Mouse (Mus musculus): ENCODE measurements at regions not wholly inside any gene's neighbourhood (a gene's known extent, or its start where the extent isn't known, plus 50 kb on each side); places are given as distances from the start of the nearest gene placed in this dataset.

GRCm38 (mm10) chr11:20404476-20404875 lies 72.0 kb upstream of the Slc1a4 start:
- WGBS: 81% methylated on average over 5 of the region's 5 CpGs
- no peaks in the 10 kb centered on the region for H3K9me3 ChIP-seq (replicated peaks; ENCODE audit: control insufficient read depth, low read length)
- H3K4me1 ChIP-seq (ENCODE audit: control insufficient read depth, insufficient read depth, low read length): no peaks in the 10 kb centered on the region
- H3K4me3 ChIP-seq (ENCODE audit: low read depth, low read length): no peak overlapping the region
- ATAC-seq (replicated peaks; ENCODE audit: insufficient number of reproducible peaks, low FRiP score, low TSS enrichment, low read depth) (no peak), DNase-seq (ENCODE audit: low spot score) (no peak)
- no peak overlapping the region for H3K27ac ChIP-seq (replicated peaks; ENCODE audit: low read depth, low read length)
- no peaks in the 10 kb centered on the region for H3K36me3 ChIP-seq (replicated peaks; ENCODE audit: control insufficient read depth, insufficient read depth, low read depth, low read length)
- H3K9ac ChIP-seq (replicated peaks; ENCODE audit: low read length): no peak overlapping the region
- H3K27me3 ChIP-seq (ENCODE audit: control insufficient read depth, insufficient read depth, low read length): no peaks in the 10 kb centered on the region
- H3K4me2 ChIP-seq (ENCODE audit: low read depth, low read length): no peak overlapping the region

- no peaks in the 10 kb centered on the region for H3K27me3 ChIP-seq (ENCODE audit: control insufficient read depth, insufficient read depth, low read length)
- H3K27ac ChIP-seq (replicated peaks; ENCODE audit: low read depth, low read length): no peak overlapping the region
- H3K4me3 ChIP-seq (ENCODE audit: low read depth, low read length): no peak overlapping the region
- no peaks in the 10 kb centered on the region for H3K36me3 ChIP-seq (replicated peaks; ENCODE audit: control insufficient read depth, insufficient read depth, low read depth, low read length)
- ATAC-seq (replicated peaks; ENCODE audit: insufficient number of reproducible peaks, low FRiP score, low TSS enrichment, low read depth) (no peak), DNase-seq (ENCODE audit: low spot score) (no peak)
- no peaks in the 10 kb centered on the region for H3K4me1 ChIP-seq (ENCODE audit: control insufficient read depth, insufficient read depth, low read length)
- H3K4me2 ChIP-seq (ENCODE audit: low read depth, low read length): no peak overlapping the region
- H3K9me3 ChIP-seq (replicated peaks; ENCODE audit: control insufficient read depth, low read length): no peaks in the 10 kb centered on the region
- 82% methylated on average over 2 of the region's 2 CpGs for WGBS
- no peak overlapping the region for H3K9ac ChIP-seq (replicated peaks; ENCODE audit: low read length)
Measured at GRCm38 (mm10) chr11:20418141-20418540, 85.6 kb upstream of the Slc1a4 start.

- Histone ChIP-seq H3K9me3 (replicated peaks; ENCODE audit: control insufficient read depth, low read length) (no peaks in the 10 kb centered on the region), H3K36me3 (replicated peaks; ENCODE audit: control insufficient read depth, insufficient read depth, low read depth, low read length) (no peaks in the 10 kb centered on the region), H3K4me1 (ENCODE audit: control insufficient read depth, insufficient read depth, low read length) (no peaks in the 10 kb centered on the region), H3K4me2 (ENCODE audit: low read depth, low read length) (no peak overlapping the region), H3K4me3 (ENCODE audit: low read depth, low read length) (no peak overlapping the region), H3K9ac (replicated peaks; ENCODE audit: low read length) (no peak overlapping the region), H3K27me3 (ENCODE audit: control insufficient read depth, insufficient read depth, low read length) (no peaks in the 10 kb centered on the region), H3K27ac (replicated peaks; ENCODE audit: low read depth, low read length) (no peak overlapping the region)
- WGBS: 52% methylated on average over 4 of the region's 4 CpGs
- ATAC-seq (replicated peaks; ENCODE audit: insufficient number of reproducible peaks, low FRiP score, low TSS enrichment, low read depth) (no peak), DNase-seq (ENCODE audit: low spot score) (peak; percentile 54)
Measured at GRCm38 (mm10) chr11:20420876-20421275, 88.4 kb upstream of the Slc1a4 start.

- H3K4me3 ChIP-seq (ENCODE audit: low read depth, low read length): no peak overlapping the region
- no peaks in the 10 kb centered on the region for H3K4me1 ChIP-seq (ENCODE audit: control insufficient read depth, insufficient read depth, low read length)
- ATAC-seq (replicated peaks; ENCODE audit: insufficient number of reproducible peaks, low FRiP score, low TSS enrichment, low read depth) (no peak), DNase-seq (ENCODE audit: low spot score) (no peak)
- H3K27ac ChIP-seq (replicated peaks; ENCODE audit: low read depth, low read length): no peak overlapping the region
- no peak overlapping the region for H3K4me2 ChIP-seq (ENCODE audit: low read depth, low read length)
- no peak overlapping the region for H3K9ac ChIP-seq (replicated peaks; ENCODE audit: low read length)
- no peaks in the 10 kb centered on the region for H3K27me3 ChIP-seq (ENCODE audit: control insufficient read depth, insufficient read depth, low read length)
- H3K9me3 ChIP-seq (replicated peaks; ENCODE audit: control insufficient read depth, low read length): no peaks in the 10 kb centered on the region
- 79% methylated on average over 9 of the region's 9 CpGs for WGBS
- H3K36me3 ChIP-seq (replicated peaks; ENCODE audit: control insufficient read depth, insufficient read depth, low read depth, low read length): no peaks in the 10 kb centered on the region
Measured at GRCm38 (mm10) chr11:20436057-20436456, 103.5 kb upstream of the Slc1a4 start.

GRCm38 (mm10) chr11:20442476-20442875 lies 100.6 kb upstream of the Sertad2 start:
- no peak for ATAC-seq (replicated peaks; ENCODE audit: insufficient number of reproducible peaks, low FRiP score, low TSS enrichment, low read depth)
- Histone ChIP-seq H3K9me3 (replicated peaks; ENCODE audit: control insufficient read depth, low read length) (no peaks in the 10 kb centered on the region), H3K4me2 (ENCODE audit: low read depth, low read length) (no peak overlapping the region), H3K9ac (replicated peaks; ENCODE audit: low read length) (no peak overlapping the region), H3K27ac (replicated peaks; ENCODE audit: low read depth, low read length) (no peak overlapping the region), H3K36me3 (replicated peaks; ENCODE audit: control insufficient read depth, insufficient read depth, low read depth, low read length) (no peaks in the 10 kb centered on the region), H3K4me3 (ENCODE audit: low read depth, low read length) (no peak overlapping the region), H3K4me1 (ENCODE audit: control insufficient read depth, insufficient read depth, low read length) (no peaks in the 10 kb centered on the region), H3K27me3 (ENCODE audit: control insufficient read depth, insufficient read depth, low read length) (no peaks in the 10 kb centered on the region)
- WGBS: 16% methylated on average over 4 of the region's 4 CpGs
- peak; percentile 36 for DNase-seq (ENCODE audit: low spot score)

- ATAC-seq (replicated peaks; ENCODE audit: insufficient number of reproducible peaks, low FRiP score, low TSS enrichment, low read depth) (no peak), DNase-seq (ENCODE audit: low spot score) (peak; percentile 41)
- H3K9ac ChIP-seq (replicated peaks; ENCODE audit: low read length): 0 out of 2 replicates have a peak overlapping the region, but pooled peaks have one; percentile 22
- no peaks in the 10 kb centered on the region for H3K36me3 ChIP-seq (replicated peaks; ENCODE audit: control insufficient read depth, insufficient read depth, low read depth, low read length)
- no peaks in the 10 kb centered on the region for H3K9me3 ChIP-seq (replicated peaks; ENCODE audit: control insufficient read depth, low read length)
- H3K4me2 ChIP-seq (ENCODE audit: low read depth, low read length): peak overlapping the region; percentile 29
- peak overlapping the region; percentile 9 for H3K4me3 ChIP-seq (ENCODE audit: low read depth, low read length)
- 14% methylated on average over 15 of the region's 18 CpGs for WGBS
- no peak overlapping the region for H3K27ac ChIP-seq (replicated peaks; ENCODE audit: low read depth, low read length)
- no peaks in the 10 kb centered on the region for H3K27me3 ChIP-seq (ENCODE audit: control insufficient read depth, insufficient read depth, low read length)
- no peaks in the 10 kb centered on the region for H3K4me1 ChIP-seq (ENCODE audit: control insufficient read depth, insufficient read depth, low read length)
Measured at GRCm38 (mm10) chr11:20445061-20445902, 97.8 kb upstream of the Sertad2 start.

GRCm38 (mm10) chr11:20445903-20446264 lies 97.2 kb upstream of the Sertad2 start:
- Histone ChIP-seq H3K9ac (replicated peaks; ENCODE audit: low read length) (no peak overlapping the region), H3K27ac (replicated peaks; ENCODE audit: low read depth, low read length) (no peak overlapping the region), H3K4me2 (ENCODE audit: low read depth, low read length) (peak overlapping the region; percentile 29), H3K4me1 (ENCODE audit: control insufficient read depth, insufficient read depth, low read length) (no peaks in the 10 kb centered on the region), H3K4me3 (ENCODE audit: low read depth, low read length) (peak overlapping the region; percentile 9), H3K27me3 (ENCODE audit: control insufficient read depth, insufficient read depth, low read length) (no peaks in the 10 kb centered on the region), H3K36me3 (replicated peaks; ENCODE audit: control insufficient read depth, insufficient read depth, low read depth, low read length) (no peaks in the 10 kb centered on the region), H3K9me3 (replicated peaks; ENCODE audit: control insufficient read depth, low read length) (no peaks in the 10 kb centered on the region)
- ATAC-seq (replicated peaks; ENCODE audit: insufficient number of reproducible peaks, low FRiP score, low TSS enrichment, low read depth): peak; percentile 84
- 8% methylated on average over 6 of the region's 6 CpGs for WGBS
- DNase-seq (ENCODE audit: low spot score): peak; percentile 85

GRCm38 (mm10) chr11:20452901-20453300 lies 90.2 kb upstream of the Sertad2 start:
- ATAC-seq (replicated peaks; ENCODE audit: insufficient number of reproducible peaks, low FRiP score, low TSS enrichment, low read depth): no peak
- Histone ChIP-seq H3K27ac (replicated peaks; ENCODE audit: low read depth, low read length) (no peak overlapping the region), H3K9ac (replicated peaks; ENCODE audit: low read length) (no peak overlapping the region), H3K4me3 (ENCODE audit: low read depth, low read length) (no peak overlapping the region), H3K36me3 (replicated peaks; ENCODE audit: control insufficient read depth, insufficient read depth, low read depth, low read length) (no peaks in the 10 kb centered on the region), H3K27me3 (ENCODE audit: control insufficient read depth, insufficient read depth, low read length) (no peaks in the 10 kb centered on the region), H3K9me3 (replicated peaks; ENCODE audit: control insufficient read depth, low read length) (no peaks in the 10 kb centered on the region), H3K4me2 (ENCODE audit: low read depth, low read length) (no peak overlapping the region), H3K4me1 (ENCODE audit: control insufficient read depth, insufficient read depth, low read length) (no peaks in the 10 kb centered on the region)
- DNase-seq (ENCODE audit: low spot score): no peak
- WGBS: 83% methylated on average over 4 of the region's 4 CpGs
